Comparison of ENCODE assay signal across 10 mouse cellular contexts in genomic region chr11:11845044-11845443, GRCm38 (mm10). TPM values are rescaled to one million over a fixed set of nuclear protein-coding genes. Genes with fewer than 3 reads are reported as not detected.
DNase-seq lines count a peak whose midpoint lies in the region; ATAC-seq and TF ChIP-seq lines count a peak whose summit lies in the region.
"Had no signal": no experiment of that assay in that cellular context is flagged by ENCODE, and none has a peak within 500 bp of the region (broad histone marks: within the 10 kb centered on the region; RNA-seq: fewer than 3 reads in every experiment).

No protein-coding gene starts in this region.

- no peak overlapping the region for H3K9ac ChIP-seq in lung, embryonic 15.5 days
- no peak overlapping the region for H3K9ac ChIP-seq in heart, postnatal 0 days (replicated peaks; ENCODE audit: low read depth, low read length)

- TF ChIP-seq CTCF in lung, adult 2 months (IDR thresholded peaks at IDR 0.05; ENCODE audit: insufficient read depth, low read length), result no peak
- TF ChIP-seq CTCF in heart, postnatal 0 days (IDR thresholded peaks at IDR 0.05; ENCODE audit: low read depth), result no peak

- TF ChIP-seq POLR2A in lung, adult 2 months (IDR thresholded peaks at IDR 0.05; ENCODE audit: borderline replicate concordance, extremely low read depth, low read depth, low read length), result no peak

- no peaks in the 10 kb centered on the region for H3K27me3 ChIP-seq in lung, embryonic 15.5 days
- H3K27me3 ChIP-seq in heart, postnatal 0 days (ENCODE audit: control insufficient read depth, insufficient read depth, low read length), result no peaks in the 10 kb centered on the region

- peak overlapping the region; percentile 60 for H3K27ac ChIP-seq in lung, embryonic 15.5 days
- H3K27ac ChIP-seq in heart, postnatal 0 days (ENCODE audit: low read depth), result peak overlapping the region; percentile 88
- H3K27ac ChIP-seq: macrophage had no signal

- H3K4me1 ChIP-seq in lung, embryonic 15.5 days, result peaks cover 40% of the 10 kb centered on the region
- H3K4me1 ChIP-seq in lung, adult 2 months (ENCODE audit: control insufficient read depth, insufficient read depth, low read length), result no peaks in the 10 kb centered on the region
- peaks cover 28% of the 10 kb centered on the region; the same call in 1 of the 2 replicates for H3K4me1 ChIP-seq in heart, postnatal 0 days (ENCODE audit: control insufficient read depth, insufficient read depth)

- peak; percentile 52 for DNase-seq in adrenal gland, adult 2 months
- no peak for DNase-seq in adrenal gland, postnatal 25 days
- no peak for DNase-seq in lung, adult 2 months
- no peak for DNase-seq in heart, postnatal 0 days (ENCODE audit: low spot score)
- peak; percentile 82 for DNase-seq in skeletal muscle tissue, adult 2 months (ENCODE audit: low read depth, low spot score)
- DNase-seq in layer of hippocampus, postnatal 25 days (ENCODE audit: extremely low spot score in 1 of 2, low spot score in 1 of 2), result no peak
- no peak for DNase-seq in kidney, postnatal 25 days
- DNase-seq: thymus, postnatal 4 days had no signal

- ATAC-seq in lung, embryonic 15.5 days (ENCODE audit: borderline replicate concordance, extremely low read depth, low FRiP score, low TSS enrichment), result no peak
- no peak for ATAC-seq in heart, postnatal 0 days (ENCODE audit: insufficient read depth, low read depth)

- TF ChIP-seq EP300 in heart, postnatal 0 days (IDR thresholded peaks at IDR 0.05; ENCODE audit: low read depth), result no peak

- no peaks in the 10 kb centered on the region for H3K9me3 ChIP-seq in lung, embryonic 15.5 days
- no peaks in the 10 kb centered on the region for H3K9me3 ChIP-seq in heart, postnatal 0 days (replicated peaks; ENCODE audit: control insufficient read depth, low read length)

- no peak overlapping the region for H3K4me2 ChIP-seq in lung, embryonic 15.5 days
- no peak overlapping the region for H3K4me2 ChIP-seq in heart, postnatal 0 days (ENCODE audit: low read depth, low read length)

- no peaks in the 10 kb centered on the region for H3K36me3 ChIP-seq in lung, embryonic 15.5 days
- no peaks in the 10 kb centered on the region for H3K36me3 ChIP-seq in heart, postnatal 0 days (replicated peaks; ENCODE audit: control insufficient read depth, insufficient read depth, low read length)

- H3K4me3 ChIP-seq in lung, embryonic 15.5 days, result no peak overlapping the region
- H3K4me3 ChIP-seq in lung, adult 2 months (replicated peaks; ENCODE audit: extremely low read depth, low read depth, low read length), result no peak overlapping the region
- no peak overlapping the region for H3K4me3 ChIP-seq in heart, postnatal 0 days (ENCODE audit: low read depth, low read length)

- 66% methylated on average over 8 of the region's 8 CpGs for WGBS in lung, embryonic 15.5 days
- WGBS in lung, adult 2 months, result 75% methylated on average over 8 of the region's 8 CpGs
- WGBS in heart, postnatal 0 days, result 62% methylated on average over 8 of the region's 8 CpGs

RNA-seq across cellular contexts. Expression of gene Fignl1, which starts 36.3 kb away (rescaled TPM):
- 1 to 10 TPM; 1.3 to 2.7 TPM for total RNA-seq in adrenal gland, adult 2 months (2021)
- 0.20 and 0.22 TPM in 2 replicates for polyA plus RNA-seq in adrenal gland, adult 2 months (2012; rRNA removed)
- 7.2 and 7.5 TPM in 2 replicates for total RNA-seq in adrenal gland, postnatal 25 days (2021)
- polyA plus RNA-seq in lung, embryonic 15.5 days (2015; fragmentation: Nextera tagmentation; extraction: Ambion mirVana), result 86.1 and 88.1 TPM in 2 replicates
- 0.17 and 0.47 TPM in 2 replicates for polyA plus RNA-seq in lung, adult 2 months (2012; rRNA removed)
- total RNA-seq in heart, postnatal 0 days (2014; rRNA removed; ENCODE audit: low replicate concordance), result 10.8 and 11.4 TPM in 2 replicates
- polyA plus RNA-seq in heart, postnatal 0 days (2015; fragmentation: Nextera tagmentation; extraction: Ambion mirVana), result 11.6 and 12.0 TPM in 2 replicates
- total RNA-seq in layer of hippocampus, postnatal 25 days (2021), result 1 to 10 TPM; 1.1 to 2.6 TPM

RNA-seq across cellular contexts. Expression of gene Ddc, which starts 52.9 kb away (rescaled TPM):
- total RNA-seq in adrenal gland, adult 2 months (2021), result 10 to 100 TPM; 46.1 to 86.5 TPM
- polyA plus RNA-seq in adrenal gland, adult 2 months (2012; rRNA removed), result 11.0 and 13.5 TPM in 2 replicates
- total RNA-seq in adrenal gland, postnatal 25 days (2021), result 45.0 and 70.3 TPM in 2 replicates
- 15.4 and 16.4 TPM in 2 replicates for polyA plus RNA-seq in lung, embryonic 15.5 days (2015; fragmentation: Nextera tagmentation; extraction: Ambion mirVana)
- 1.5 and 3.6 TPM in 2 replicates for polyA plus RNA-seq in lung, adult 2 months (2012; rRNA removed)
- total RNA-seq in heart, postnatal 0 days (2014; rRNA removed; ENCODE audit: low replicate concordance), result 248 and 309 TPM in 2 replicates
- 129 and 140 TPM in 2 replicates for polyA plus RNA-seq in heart, postnatal 0 days (2015; fragmentation: Nextera tagmentation; extraction: Ambion mirVana)
- 10 to 100 TPM; 11.8 to 12.2 TPM for total RNA-seq in layer of hippocampus, postnatal 25 days (2021)
- polyA plus RNA-seq: macrophage had no signal

Comparison
In these comparisons a context has a peak if more than half of its experiments do, and no peak if none do; other contexts are left out.
1. DNase-seq: peak in adrenal gland, adult 2 months (single experiment) and skeletal muscle tissue, adult 2 months (single experiment); none in adrenal gland, postnatal 25 days (single experiment), lung, adult 2 months (single experiment), heart, postnatal 0 days (single experiment), layer of hippocampus, postnatal 25 days (0 of 2) and kidney, postnatal 25 days (0 of 2).